Mouse (Mus musculus): ENCODE data around the gene Ebf1. TPM values are rescaled to one million over a fixed set of nuclear protein-coding genes. Genes with fewer than 3 reads are reported as not detected.

The Ebf1 gene
- total and polyA plus RNA-seq, 2 experiments from 2014 or later, result 8.1 to 10.4 TPM

GRCm38 (mm10) chr11:44906456-44906855, 289.3 kb downstream of the Ebf1 start:
- no peaks in the 10 kb centered on the region for H3K27me3 ChIP-seq (ENCODE audit: control insufficient read depth, insufficient read depth, low read length)
- 0 out of 2 replicates have a peak, but pooled peaks cover 7% of the 10 kb centered on the region for H3K36me3 ChIP-seq (replicated peaks; ENCODE audit: control insufficient read depth, insufficient read depth, low read length)
- WGBS, result 56% methylated on average over 5 of the region's 5 CpGs
- DNase-seq (ENCODE audit: low spot score) (peak; percentile 18), ATAC-seq (ENCODE audit: insufficient read depth, low read depth) (no peak)
- H3K4me1 ChIP-seq (ENCODE audit: control insufficient read depth, insufficient read depth), result peaks cover 4% of the 10 kb centered on the region; the same call in 1 of the 2 replicates
- H3K4me3 ChIP-seq (ENCODE audit: low read depth, low read length), result no peak overlapping the region
- H3K4me2 ChIP-seq (ENCODE audit: low read depth, low read length), result no peak overlapping the region
- no peak overlapping the region for H3K9ac ChIP-seq (replicated peaks; ENCODE audit: low read depth, low read length)
- TF ChIP-seq CTCF (IDR thresholded peaks at IDR 0.05; ENCODE audit: low read depth), result no peak
- no peak for TF ChIP-seq EP300 (IDR thresholded peaks at IDR 0.05; ENCODE audit: low read depth)
- no peaks in the 10 kb centered on the region for H3K9me3 ChIP-seq (replicated peaks; ENCODE audit: control insufficient read depth, low read length)
- H3K27ac ChIP-seq (ENCODE audit: low read depth), result no peak overlapping the region

DNA sequence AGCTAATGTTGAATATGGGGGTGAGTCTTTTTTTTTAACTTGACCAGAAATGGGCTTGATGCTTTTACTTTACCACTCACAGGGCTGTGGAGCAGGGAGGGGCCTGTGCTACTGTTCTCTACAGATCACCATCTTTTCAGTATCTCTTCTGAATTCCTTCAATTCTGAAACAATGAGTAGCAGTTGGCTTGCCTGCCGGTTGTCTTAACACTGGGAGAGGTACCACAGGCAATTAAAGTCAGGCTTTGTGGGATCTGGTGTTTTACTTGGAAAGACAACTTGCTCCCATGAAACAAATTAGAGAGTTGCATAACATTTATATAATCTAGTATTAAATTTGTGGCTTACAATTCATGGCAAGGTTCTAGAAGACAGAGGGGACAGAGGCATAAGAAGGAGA, 294.6 kb downstream of the Ebf1 start:
- Histone ChIP-seq H3K27ac (ENCODE audit: low read depth) (no peak overlapping the region), H3K9ac (replicated peaks; ENCODE audit: low read depth, low read length) (no peak overlapping the region), H3K27me3 (ENCODE audit: control insufficient read depth, insufficient read depth, low read length) (no peaks in the 10 kb centered on the region), H3K4me2 (ENCODE audit: low read depth, low read length) (no peak overlapping the region), H3K9me3 (replicated peaks; ENCODE audit: control insufficient read depth, low read length) (no peaks in the 10 kb centered on the region), H3K36me3 (replicated peaks; ENCODE audit: control insufficient read depth, insufficient read depth, low read length) (0 out of 2 replicates have a peak, but pooled peaks cover 7% of the 10 kb centered on the region), H3K4me3 (ENCODE audit: low read depth, low read length) (no peak overlapping the region), H3K4me1 (ENCODE audit: control insufficient read depth, insufficient read depth) (peaks cover 4% of the 10 kb centered on the region; the same call in 1 of the 2 replicates)
- WGBS, result 62% methylated on average over 1 of the region's 1 CpGs
- TF ChIP-seq EP300 (IDR thresholded peaks at IDR 0.05; ENCODE audit: low read depth) (no peak), CTCF (IDR thresholded peaks at IDR 0.05; ENCODE audit: low read depth) (no peak)
- DNase-seq (ENCODE audit: low spot score), result no peak
- no peak for ATAC-seq (ENCODE audit: insufficient read depth, low read depth)

DNA sequence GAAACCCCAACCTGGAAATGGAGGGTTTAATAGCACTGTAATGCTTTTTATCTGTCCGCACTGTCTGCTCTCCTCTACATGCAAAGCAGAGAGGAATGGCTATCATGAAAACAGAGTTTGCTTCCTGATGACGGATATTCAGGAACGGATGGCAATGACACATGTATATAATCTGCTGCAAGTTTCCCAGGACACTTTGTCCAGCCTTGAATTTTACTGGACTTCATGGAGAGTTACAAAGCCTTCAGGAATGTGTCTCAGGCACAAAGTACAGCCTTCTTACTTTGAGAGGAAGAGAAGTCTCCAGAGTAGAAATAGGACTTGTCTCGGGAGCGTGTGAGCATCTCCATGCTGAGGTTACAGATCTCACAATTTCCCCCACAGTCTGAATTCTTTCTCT, 296.7 kb downstream of the Ebf1 start:
- WGBS, result 48% methylated on average over 5 of the region's 5 CpGs
- peak overlapping the region; percentile 54; the same call in 1 of the 2 replicates for H3K27ac ChIP-seq (ENCODE audit: low read depth)

GRCm38 (mm10) chr11:44917059-44917458, 299.9 kb downstream of the Ebf1 start:
- DNase-seq (ENCODE audit: low spot score) (no peak), ATAC-seq (ENCODE audit: insufficient read depth, low read depth) (no peak)
- no peak overlapping the region for H3K9ac ChIP-seq (replicated peaks; ENCODE audit: low read depth, low read length)
- WGBS, result 62% methylated on average over 8 of the region's 8 CpGs
- no peaks in the 10 kb centered on the region for H3K4me1 ChIP-seq (ENCODE audit: control insufficient read depth, insufficient read depth)
- no peak overlapping the region; the same call in 1 of the 2 replicates for H3K27ac ChIP-seq (ENCODE audit: low read depth)
- H3K36me3 ChIP-seq (replicated peaks; ENCODE audit: control insufficient read depth, insufficient read depth, low read length), result no peaks in the 10 kb centered on the region
- H3K4me3 ChIP-seq (ENCODE audit: low read depth, low read length), result no peak overlapping the region
- no peak for TF ChIP-seq EP300 (IDR thresholded peaks at IDR 0.05; ENCODE audit: low read depth)
- no peak for TF ChIP-seq CTCF (IDR thresholded peaks at IDR 0.05; ENCODE audit: low read depth)
- no peak overlapping the region for H3K4me2 ChIP-seq (ENCODE audit: low read depth, low read length)
- no peaks in the 10 kb centered on the region for H3K9me3 ChIP-seq (replicated peaks; ENCODE audit: control insufficient read depth, low read length)
- H3K27me3 ChIP-seq (ENCODE audit: control insufficient read depth, insufficient read depth, low read length), result no peaks in the 10 kb centered on the region

More for the DNA sequence above, 296.7 kb downstream of the Ebf1 start:
- Histone ChIP-seq H3K36me3 (replicated peaks; ENCODE audit: control insufficient read depth, insufficient read depth, low read length) (0 out of 2 replicates have a peak, but pooled peaks cover 7% of the 10 kb centered on the region), H3K27me3 (ENCODE audit: control insufficient read depth, insufficient read depth, low read length) (no peaks in the 10 kb centered on the region), H3K9me3 (replicated peaks; ENCODE audit: control insufficient read depth, low read length) (no peaks in the 10 kb centered on the region), H3K9ac (replicated peaks; ENCODE audit: low read depth, low read length) (no peak overlapping the region), H3K4me2 (ENCODE audit: low read depth, low read length) (no peak overlapping the region), H3K4me3 (ENCODE audit: low read depth, low read length) (no peak overlapping the region), H3K4me1 (ENCODE audit: control insufficient read depth, insufficient read depth) (peaks cover 4% of the 10 kb centered on the region; the same call in 1 of the 2 replicates)
- TF ChIP-seq EP300 (IDR thresholded peaks at IDR 0.05; ENCODE audit: low read depth) (no peak), CTCF (IDR thresholded peaks at IDR 0.05; ENCODE audit: low read depth) (no peak)
- ATAC-seq (ENCODE audit: insufficient read depth, low read depth) (peak; percentile 64; the same call in 1 of the 2 replicates), DNase-seq (ENCODE audit: low spot score) (peak; percentile 61)

- DNase-seq (ENCODE audit: low spot score) (no peak), ATAC-seq (ENCODE audit: insufficient read depth, low read depth) (no peak)
- H3K27me3 ChIP-seq (ENCODE audit: control insufficient read depth, insufficient read depth, low read length), result no peaks in the 10 kb centered on the region
- no peak overlapping the region for H3K9ac ChIP-seq (replicated peaks; ENCODE audit: low read depth, low read length)
- H3K4me2 ChIP-seq (ENCODE audit: low read depth, low read length), result no peak overlapping the region
- H3K4me1 ChIP-seq (ENCODE audit: control insufficient read depth, insufficient read depth), result no peaks in the 10 kb centered on the region
- no peak overlapping the region for H3K27ac ChIP-seq (ENCODE audit: low read depth)
- WGBS, result 55% methylated on average over 3 of the region's 3 CpGs
- H3K4me3 ChIP-seq (ENCODE audit: low read depth, low read length), result no peak overlapping the region
- TF ChIP-seq CTCF (IDR thresholded peaks at IDR 0.05; ENCODE audit: low read depth), result no peak
- no peak for TF ChIP-seq EP300 (IDR thresholded peaks at IDR 0.05; ENCODE audit: low read depth)
- no peaks in the 10 kb centered on the region for H3K9me3 ChIP-seq (replicated peaks; ENCODE audit: control insufficient read depth, low read length)
- no peaks in the 10 kb centered on the region for H3K36me3 ChIP-seq (replicated peaks; ENCODE audit: control insufficient read depth, insufficient read depth, low read length)
Measured at GRCm38 (mm10) chr11:44923138-44923537, 306.0 kb downstream of the Ebf1 start.
